Mouse (Mus musculus) limb, embryonic 15.5 days (tissue): ENCODE data around the gene Uba2. TPM values are rescaled to one million over a fixed set of nuclear protein-coding genes. Genes with fewer than 3 reads are reported as not detected.
"Not testable (repeated sequence)": the region's sequence is repeated elsewhere in the genome, so short reads cannot be mapped to it uniquely, and the experiment has no call there.

Experiments used
- ATAC-seq: fragments of 200-750 bp; cut with Nextera tagmentation; 2 replicates; pipeline ENCODE4 v1.8.0; 2017; ENCODE audit warnings: low read depth, moderate TSS enrichment; ENCODE audit not compliant: insufficient number of reproducible peaks, low FRiP score, low TSS enrichment
- H3K27ac ChIP-seq: fragments of 300-500 bp; sonication (generic); 2 replicates; pipeline ENCODE4 v1.5.1; 2015; ENCODE audit warnings: moderate library complexity, mild to moderate bottlenecking, inconsistent platforms
- H3K27me3 ChIP-seq: fragments of 300-500 bp; sonication (generic); 2 replicates; pipeline ENCODE4 v1.6.1; 2015; ENCODE audit warnings: inconsistent platforms
- H3K36me3 ChIP-seq: fragments of 300-500 bp; sonication (generic); 2 replicates; pipeline ENCODE4 v1.6.1; 2015; ENCODE audit warnings: inconsistent platforms
- H3K4me1 ChIP-seq: fragments of 300-500 bp; sonication (generic); 2 replicates; pipeline ENCODE4 v1.6.1; 2015; ENCODE audit warnings: inconsistent platforms
- H3K4me2 ChIP-seq: fragments of 300-500 bp; sonication (generic); 2 replicates; pipeline ENCODE4 v1.6.1; 2015; ENCODE audit warnings: mild to moderate bottlenecking, inconsistent platforms
- H3K4me3 ChIP-seq: fragments of 300-500 bp; sonication (generic); 2 replicates; pipeline ENCODE4 v1.5.1; 2015; ENCODE audit warnings: mild to moderate bottlenecking, inconsistent platforms
- H3K9ac ChIP-seq: fragments of 300-500 bp; sonication (generic); 2 replicates; pipeline ENCODE4 v1.6.1; 2015; ENCODE audit warnings: inconsistent platforms
- H3K9me3 ChIP-seq: fragments of 300-500 bp; sonication (generic); 2 replicates; pipeline ENCODE4 v1.6.1; 2016; ENCODE audit warnings: inconsistent platforms
- WGBS: fragments of 180-500 bp; shearing (Covaris S2); methylation state at CpG from one replicate; pipeline ENCODE4 v1.1.7; 2015; 5-methylcytosine and 5-hydroxymethylcytosine counted together
- polyA plus RNA-seq: library from polyadenylated mRNA; unstranded; fragments of >200 nt; fragmentation: Nextera tagmentation; extraction: Ambion mirVana; gene quantifications from 2 replicates; pipeline ENCODE4 v1.2.1, GENCODE M21; 2015

Uba2 gene
- 186 and 190 TPM in 2 replicates for polyA plus RNA-seq

DNA sequence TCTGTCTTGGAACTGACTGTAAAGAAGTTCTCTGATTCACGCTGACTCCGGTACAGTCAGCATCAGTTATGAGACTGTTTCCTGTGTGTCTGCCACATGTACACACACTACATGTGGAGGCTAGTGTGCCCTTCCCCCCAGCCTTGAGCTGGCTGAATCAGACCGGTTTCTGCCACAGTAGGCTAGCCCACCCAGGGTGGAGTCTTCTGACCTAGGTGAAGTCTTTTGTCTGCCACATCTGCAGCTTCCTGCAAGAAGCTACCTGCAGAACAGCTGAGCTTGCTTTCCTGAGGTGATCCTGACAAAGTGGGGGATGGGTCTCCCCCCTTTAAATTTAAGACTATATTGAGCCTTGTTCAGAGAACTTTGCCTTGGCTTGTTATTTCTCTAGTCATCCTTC lies at the start of gene Uba2:
Uba2 (minus strand) TSS at position 146 of the 400 bp plus-strand sequence.
- H3K36me3 ChIP-seq, result peaks cover 10% of the 10 kb centered on the region
- H3K4me3 ChIP-seq, result peak within 1 kb of the TSS; percentile 94
- 86% methylated on average over 3 of the region's 3 CpGs for WGBS
- H3K9me3 ChIP-seq, result no peaks in the 10 kb centered on the region
- peak within 1 kb of the TSS; percentile 62 for H3K4me2 ChIP-seq
- H3K27me3 ChIP-seq, result no peaks in the 10 kb centered on the region
- H3K9ac ChIP-seq, result peak within 1 kb of the TSS; percentile 97
- H3K4me1 ChIP-seq, result peaks cover 8% of the 10 kb centered on the region
- peak within 1 kb of the TSS; percentile 92 for H3K27ac ChIP-seq
- no peak for ATAC-seq

GRCm38 (mm10) chr7:34218496-34218895 lies 49.1 kb upstream of the Uba2 start:
- no peak overlapping the region for H3K27ac ChIP-seq
- H3K36me3 ChIP-seq, result peaks cover 96% of the 10 kb centered on the region
- WGBS, result 91% methylated on average over 1 of the region's 1 CpGs
- H3K4me2 ChIP-seq, result no peak overlapping the region
- no peak for ATAC-seq
- H3K4me3 ChIP-seq, result no peak overlapping the region
- H3K27me3 ChIP-seq, result no peaks in the 10 kb centered on the region
- no peaks in the 10 kb centered on the region for H3K4me1 ChIP-seq
- no peaks in the 10 kb centered on the region for H3K9me3 ChIP-seq
- H3K9ac ChIP-seq, result no peak overlapping the region

- no peak for ATAC-seq
- Histone ChIP-seq H3K36me3 (peaks cover 96% of the 10 kb centered on the region), H3K27me3 (no peaks in the 10 kb centered on the region), H3K27ac (no peak overlapping the region), H3K4me3 (no peak overlapping the region), H3K9me3 (no peaks in the 10 kb centered on the region), H3K9ac (no peak overlapping the region), H3K4me2 (no peak overlapping the region), H3K4me1 (no peaks in the 10 kb centered on the region)
- 89% methylated on average over 10 of the region's 10 CpGs for WGBS
These were observed 47.1 kb upstream of the Uba2 start for GRCm38 (mm10) chr7:34216474-34216873.

DNA sequence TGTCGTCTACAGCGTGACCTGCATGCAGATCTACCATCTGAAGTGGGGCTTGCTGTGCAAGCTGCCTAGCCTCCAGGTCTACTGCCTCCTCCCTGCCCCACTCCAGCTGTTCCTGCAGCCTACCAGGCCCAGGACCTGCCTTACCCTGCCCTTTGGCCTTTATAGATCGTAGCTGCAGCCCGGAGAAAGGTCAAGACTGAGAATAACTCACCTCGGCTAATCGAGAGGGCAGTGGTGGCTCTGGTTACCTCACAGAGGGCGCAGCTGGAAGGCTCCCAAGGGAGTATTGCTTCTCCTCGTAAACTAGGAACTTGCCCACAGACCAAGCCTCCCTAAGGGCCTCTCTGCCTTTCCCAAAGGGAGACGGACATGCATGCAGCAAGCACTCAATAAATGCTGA lies 46.1 kb upstream of the Uba2 start:
- WGBS, result 81% methylated on average over 9 of the region's 9 CpGs
- H3K4me2 ChIP-seq, result no peak overlapping the region
- ATAC-seq, result no peak
- no peaks in the 10 kb centered on the region for H3K4me1 ChIP-seq
- H3K36me3 ChIP-seq, result peaks cover 97% of the 10 kb centered on the region
- H3K4me3 ChIP-seq, result no peak overlapping the region
- no peaks in the 10 kb centered on the region for H3K27me3 ChIP-seq
- H3K9ac ChIP-seq, result no peak overlapping the region
- no peaks in the 10 kb centered on the region for H3K9me3 ChIP-seq
- no peak overlapping the region for H3K27ac ChIP-seq

DNA sequence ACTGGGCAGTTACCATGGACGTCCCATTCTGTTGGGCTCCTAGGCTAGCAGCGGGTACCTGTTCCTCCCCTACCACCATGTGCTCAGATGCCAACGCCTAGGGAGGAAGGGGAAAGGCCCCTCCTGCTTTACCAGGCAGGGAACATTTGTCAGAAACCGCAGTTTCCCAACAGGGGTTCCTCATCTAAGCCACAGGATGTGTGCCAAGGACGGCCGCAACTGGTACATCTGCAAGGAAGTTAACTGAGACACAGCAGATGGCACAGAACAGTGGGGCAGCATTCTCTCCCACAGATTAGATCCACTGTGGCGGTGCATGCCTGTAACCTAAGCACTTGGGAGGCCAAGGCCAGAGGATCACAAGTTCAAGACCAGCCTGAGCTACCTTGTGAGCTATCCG lies 45.2 kb upstream of the Uba2 start:
- H3K9ac ChIP-seq, result no peak overlapping the region
- no peak for ATAC-seq
- H3K4me2 ChIP-seq, result no peak overlapping the region
- no peaks in the 10 kb centered on the region for H3K9me3 ChIP-seq
- no peak overlapping the region for H3K27ac ChIP-seq
- WGBS, result 88% methylated on average over 8 of the region's 8 CpGs
- H3K4me3 ChIP-seq, result no peak overlapping the region
- H3K4me1 ChIP-seq, result no peaks in the 10 kb centered on the region
- peaks cover 97% of the 10 kb centered on the region for H3K36me3 ChIP-seq
- no peaks in the 10 kb centered on the region for H3K27me3 ChIP-seq

DNA sequence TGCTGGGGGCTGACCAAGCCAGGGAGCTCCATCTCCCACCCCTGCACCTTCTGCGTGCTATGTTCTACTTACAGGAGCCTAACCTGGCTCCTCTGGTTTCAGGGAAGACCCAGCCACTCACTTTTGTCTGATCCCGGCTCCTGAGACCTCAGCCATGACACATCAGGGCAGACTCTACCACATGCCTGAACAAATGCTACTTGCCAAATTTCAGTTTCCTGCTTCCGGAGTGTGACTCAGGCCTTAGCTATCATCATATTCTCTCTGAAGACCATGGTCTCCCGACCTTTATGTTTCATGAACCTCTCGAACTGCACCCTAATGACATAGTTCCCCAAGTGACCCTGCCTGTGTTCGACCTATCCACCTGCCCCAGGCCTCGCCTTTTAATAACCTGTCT lies 43.9 kb upstream of the Uba2 start:
- Histone ChIP-seq H3K4me3 (no peak overlapping the region), H3K27me3 (no peaks in the 10 kb centered on the region), H3K36me3 (peaks cover 99% of the 10 kb centered on the region), H3K9ac (no peak overlapping the region), H3K9me3 (no peaks in the 10 kb centered on the region), H3K27ac (no peak overlapping the region), H3K4me1 (no peaks in the 10 kb centered on the region), H3K4me2 (no peak overlapping the region)
- no peak for ATAC-seq
- WGBS, result 85% methylated on average over 7 of the region's 7 CpGs

DNA sequence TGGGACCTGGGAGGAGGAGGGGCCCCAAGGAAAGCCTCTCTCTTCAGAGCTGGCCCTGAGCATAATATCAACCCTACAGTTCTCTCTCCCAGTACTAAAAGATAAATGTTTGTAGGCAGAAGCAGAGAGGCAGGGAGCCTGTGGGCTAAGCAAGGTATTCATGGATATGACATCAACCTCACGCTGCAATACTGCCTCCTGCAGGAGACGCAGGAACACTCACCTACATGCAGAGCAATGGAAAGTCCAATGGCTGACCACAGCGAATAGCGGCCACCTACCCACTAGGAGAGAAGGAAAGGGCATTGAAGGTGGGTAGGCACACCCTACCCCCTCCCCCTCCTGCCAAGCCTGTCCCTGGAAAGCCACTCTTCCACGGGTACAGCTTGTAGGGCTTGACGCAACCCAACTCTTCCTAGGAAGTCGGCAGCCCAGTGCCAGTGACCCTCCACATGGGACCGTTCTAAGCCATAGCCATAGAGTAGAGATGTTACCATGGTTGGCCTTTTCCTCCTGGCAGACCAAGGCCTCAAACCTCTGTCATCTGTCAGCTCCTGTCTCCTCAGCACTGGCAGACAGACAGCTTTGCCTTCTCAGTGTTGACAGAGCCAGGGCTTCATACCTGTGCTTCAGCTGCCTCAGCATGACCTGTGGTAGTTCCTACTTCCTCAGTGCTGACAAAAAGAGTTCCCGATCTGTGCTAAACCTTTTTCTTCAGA lies 38.8 kb upstream of the Uba2 start:
- peaks cover 99% of the 10 kb centered on the region for H3K36me3 ChIP-seq
- H3K27me3 ChIP-seq, result no peaks in the 10 kb centered on the region
- H3K4me2 ChIP-seq, result no peak overlapping the region
- ATAC-seq, result no peak
- no peak overlapping the region for H3K27ac ChIP-seq
- 89% methylated on average over 9 of the region's 9 CpGs for WGBS
- H3K9me3 ChIP-seq, result no peaks in the 10 kb centered on the region
- no peak overlapping the region for H3K9ac ChIP-seq
- no peaks in the 10 kb centered on the region for H3K4me1 ChIP-seq
- no peak overlapping the region for H3K4me3 ChIP-seq

- no peak for ATAC-seq
- 93% methylated on average over 6 of the region's 6 CpGs for WGBS
- H3K27ac ChIP-seq, result no peak overlapping the region
- H3K4me3 ChIP-seq, result no peak overlapping the region
- H3K9me3 ChIP-seq, result no peaks in the 10 kb centered on the region
- peaks cover 99% of the 10 kb centered on the region for H3K36me3 ChIP-seq
- no peaks in the 10 kb centered on the region for H3K27me3 ChIP-seq
- H3K4me1 ChIP-seq, result no peaks in the 10 kb centered on the region
- H3K4me2 ChIP-seq, result no peak overlapping the region
- H3K9ac ChIP-seq, result no peak overlapping the region
These were observed 36.9 kb upstream of the Uba2 start for GRCm38 (mm10) chr7:34206331-34206730.

DNA sequence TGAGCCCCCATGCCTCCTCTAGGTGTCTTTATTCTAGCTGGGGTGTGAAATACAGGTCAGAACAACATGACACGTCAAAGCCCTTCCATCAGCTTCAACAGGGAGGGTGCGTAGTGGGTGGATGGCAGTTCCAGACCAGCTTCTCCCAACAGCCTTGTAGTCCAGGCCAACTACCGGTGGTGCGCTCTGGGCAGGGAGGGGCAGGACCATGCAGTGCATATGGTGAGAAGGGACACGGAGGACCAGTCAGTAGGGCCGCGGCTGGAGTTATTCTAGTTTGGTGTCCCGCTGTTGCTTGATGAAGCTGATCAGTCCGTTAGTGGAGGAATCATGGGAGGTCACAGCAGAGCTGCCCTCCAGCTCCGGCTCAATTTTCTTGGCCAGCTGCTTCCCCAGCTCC lies 32.7 kb upstream of the Uba2 start:
- not testable (repeated sequence) for H3K27ac ChIP-seq, H3K4me3 ChIP-seq, H3K4me1 ChIP-seq, H3K9me3 ChIP-seq, H3K9ac ChIP-seq, ATAC-seq, H3K4me2 ChIP-seq, H3K27me3 ChIP-seq
- 94% methylated on average over 10 of the region's 10 CpGs for WGBS
- peaks cover 69% of the 10 kb centered on the region for H3K36me3 ChIP-seq

GRCm38 (mm10) chr7:34200829-34201228 lies 31.4 kb upstream of the Uba2 start:
- WGBS, result 100% methylated on average over 2 of the region's 2 CpGs
- no peak for ATAC-seq
- Histone ChIP-seq H3K4me3 (no peak overlapping the region), H3K9me3 (no peaks in the 10 kb centered on the region), H3K4me2 (no peak overlapping the region), H3K9ac (no peak overlapping the region), H3K36me3 (peaks cover 56% of the 10 kb centered on the region), H3K27me3 (no peaks in the 10 kb centered on the region), H3K4me1 (0 out of 2 replicates have a peak, but pooled peaks cover 2% of the 10 kb centered on the region), H3K27ac (no peak overlapping the region)

DNA sequence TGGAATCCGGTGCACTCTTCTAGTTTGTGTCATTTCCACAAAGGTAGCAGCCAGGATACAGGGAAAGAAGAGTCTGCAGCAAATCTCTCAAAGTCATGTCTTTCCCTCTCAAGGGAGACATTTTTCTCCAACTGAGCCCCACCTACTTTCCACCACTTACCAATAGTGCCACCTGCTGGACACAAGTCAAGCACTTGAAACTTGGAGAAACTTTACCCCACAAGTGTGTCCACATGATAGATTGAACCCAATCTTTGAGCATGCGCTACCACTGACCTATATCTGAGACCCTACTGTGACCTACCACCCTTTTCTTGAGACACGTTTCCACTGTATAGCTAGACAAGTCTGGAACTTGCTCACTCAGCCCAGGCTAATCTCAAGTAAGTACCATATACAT lies 28.9 kb upstream of the Uba2 start:
- ATAC-seq, result no peak
- no peaks in the 10 kb centered on the region for H3K9me3 ChIP-seq
- WGBS, result 55% methylated on average over 3 of the region's 3 CpGs

GRCm38 (mm10) chr7:34196132-34197128 lies 27.0 kb upstream of the Uba2 start, which contains the start of gene Pdcd2l:
TSS of gene Pdcd2l (minus strand) at chr7:34196661.
- H3K9ac ChIP-seq, result peak within 1 kb of the TSS; percentile 94
- peaks cover 7% of the 10 kb centered on the region for H3K4me1 ChIP-seq
- ATAC-seq, result peak; percentile 89
- peaks cover 31% of the 10 kb centered on the region for H3K36me3 ChIP-seq
- H3K9me3 ChIP-seq, result no peaks in the 10 kb centered on the region
- H3K4me3 ChIP-seq, result peak within 1 kb of the TSS; percentile 98
- no peaks in the 10 kb centered on the region for H3K27me3 ChIP-seq
- peak within 1 kb of the TSS; percentile 80 for H3K27ac ChIP-seq
- WGBS, result 2% methylated on average over 69 of the region's 70 CpGs
- peak within 1 kb of the TSS; percentile 74 for H3K4me2 ChIP-seq

More for the DNA sequence above, 28.9 kb upstream of the Uba2 start:
- no peak overlapping the region for H3K4me2 ChIP-seq
- peaks cover 7% of the 10 kb centered on the region for H3K4me1 ChIP-seq
- no peak overlapping the region for H3K9ac ChIP-seq
- peaks cover 38% of the 10 kb centered on the region for H3K36me3 ChIP-seq
- no peak overlapping the region for H3K4me3 ChIP-seq
- no peak overlapping the region for H3K27ac ChIP-seq
- no peaks in the 10 kb centered on the region for H3K27me3 ChIP-seq
